Mouse (Mus musculus) small intestine, adult 2 months (tissue): ENCODE measurements around the gene Vps45.

Experiments
- CTCF ChIP-seq: fragments of 200-500 bp; IDR thresholded peaks from 2 replicates; pipeline ENCODE4 v1.5.1; 2012; ENCODE audit warnings: low read depth, mild to moderate bottlenecking, control low read depth, inconsistent platforms, low read length, moderate library complexity, mixed read lengths; ENCODE audit not compliant: insufficient replicate concordance, insufficient read length; ENCODE audit errors: extremely low read depth
- POLR2A ChIP-seq: fragments of 200-500 bp; IDR thresholded peaks from 2 replicates; pipeline ENCODE4 v1.6.1; 2012; ENCODE audit warnings: low read depth, mild to moderate bottlenecking, control low read depth, inconsistent platforms, low read length, moderate library complexity

DNA sequence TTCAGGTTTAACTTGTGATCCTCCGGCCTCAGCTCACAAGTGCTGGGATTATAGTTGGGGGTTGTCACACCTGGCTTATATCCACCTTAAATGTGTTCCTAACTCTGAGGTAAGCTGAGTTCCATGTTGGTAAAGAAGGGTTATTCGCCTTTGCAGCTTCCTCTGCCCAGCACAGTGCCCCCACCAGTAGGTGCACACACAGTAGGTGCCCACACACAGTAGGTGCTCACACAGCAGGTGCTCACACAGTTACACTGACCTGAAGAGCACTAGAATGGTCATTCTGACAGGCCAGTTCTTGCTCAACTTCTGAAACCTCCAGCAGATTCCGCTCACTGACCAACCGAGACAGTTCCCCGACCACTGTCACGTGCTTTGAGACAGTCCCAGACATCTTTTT, 17.2 kb downstream of the Vps45 start:
- TF ChIP-seq CTCF (no peak), POLR2A (no peak)
